Mouse (Mus musculus): ENCODE results near the gene Dcun1d4. TPM values are rescaled to one million over a fixed set of nuclear protein-coding genes. Genes with fewer than 3 reads are reported as not detected.

Gene Dcun1d4
- 15.8 TPM for polyA plus RNA-seq (2017; shearing (Covaris generic))

GRCm38 (mm10) chr5:73480700-73481099 is at the start of gene Dcun1d4:
Dcun1d4 (plus strand) TSS chr5:73481000.

Other genes starting within 250 kb of the Dcun1d4 start
- gene Fryl, start 224.4 kb upstream of the Dcun1d4 start, polyA plus RNA-seq (2017; shearing (Covaris generic)) = 92.5 TPM
- gene Ociad1, start 188.2 kb upstream of the Dcun1d4 start, polyA plus RNA-seq (2017; shearing (Covaris generic)) = 278 TPM
- gene Ociad2, start 140.0 kb upstream of the Dcun1d4 start, polyA plus RNA-seq (2017; shearing (Covaris generic)) = 0.77 TPM
- gene Cwh43, start 74.9 kb upstream of the Dcun1d4 start, polyA plus RNA-seq (2017; shearing (Covaris generic)) = 0.28 TPM
- gene Lrrc66, start 151.5 kb downstream of the Dcun1d4 start, polyA plus RNA-seq (2017; shearing (Covaris generic)) = not detected
- 7.1 TPM for gene Sgcb, start 166.8 kb downstream of the Dcun1d4 start, polyA plus RNA-seq (2017; shearing (Covaris generic))
- gene Spata18, start 170.4 kb downstream of the Dcun1d4 start, polyA plus RNA-seq (2017; shearing (Covaris generic)) = not detected